Mouse (Mus musculus) retina, postnatal 7 days (tissue): ENCODE results near the gene Hal.

Experiments used
- DNase-seq: peaks from one replicate; pipeline ENCODE4 v3.0.0-alpha.2; 2012; ENCODE audit warnings: low read depth, low spot score

Hal gene

DNA sequence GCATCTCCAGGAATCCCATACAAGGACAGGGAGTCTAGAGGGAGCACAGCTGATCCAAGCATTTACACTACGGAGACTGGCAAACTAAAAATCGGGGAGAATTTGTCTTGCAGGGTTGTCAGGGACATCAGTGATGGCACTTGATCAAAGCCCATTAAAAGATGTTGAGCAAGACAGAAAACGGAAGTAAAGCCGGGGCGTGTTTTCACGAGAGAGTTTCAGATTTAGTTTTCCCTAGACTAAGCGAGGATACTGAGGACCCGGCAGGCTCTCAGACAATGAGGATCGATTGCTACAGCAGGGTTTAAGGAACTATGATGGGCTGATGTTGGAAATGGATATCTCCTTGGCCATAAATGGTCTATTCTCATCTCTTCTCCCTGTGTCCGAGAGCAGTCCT, 78.5 kb downstream of the Hal start:
- no peak for DNase-seq

DNA sequence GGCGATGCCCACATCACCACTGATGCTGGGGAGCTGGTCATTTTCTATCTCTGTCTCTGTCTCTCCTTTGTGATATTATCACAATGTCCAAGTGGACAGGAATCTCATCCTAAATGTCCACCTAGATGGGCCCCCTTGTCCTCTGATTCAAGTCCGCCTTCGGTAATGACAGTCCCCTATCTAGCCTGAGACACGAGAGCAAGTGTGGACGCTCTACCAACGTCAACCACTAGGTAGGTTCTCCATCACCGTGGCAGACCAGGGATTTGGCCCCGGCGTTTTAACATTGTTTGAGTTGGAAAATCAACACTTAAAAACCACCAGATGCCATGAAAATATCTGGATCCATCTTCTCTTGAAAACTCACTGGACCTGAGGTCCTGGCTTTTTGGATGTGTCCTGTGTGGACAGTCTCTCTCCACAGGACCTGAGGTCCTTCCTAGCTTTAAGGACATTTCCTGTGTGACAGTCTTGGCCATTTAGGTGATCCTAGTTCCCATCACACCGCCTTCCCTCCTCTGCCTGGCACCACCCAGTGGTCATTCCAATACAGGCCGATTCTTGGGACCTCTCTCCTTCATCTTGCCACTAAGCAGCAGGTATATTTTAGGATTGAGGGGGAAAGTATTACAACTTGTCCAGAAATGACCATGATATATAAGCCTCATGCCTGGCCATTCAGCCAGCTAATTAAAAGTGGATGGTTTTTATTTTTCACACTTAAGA, 79.4 kb downstream of the Hal start:
- no peak for DNase-seq

DNA sequence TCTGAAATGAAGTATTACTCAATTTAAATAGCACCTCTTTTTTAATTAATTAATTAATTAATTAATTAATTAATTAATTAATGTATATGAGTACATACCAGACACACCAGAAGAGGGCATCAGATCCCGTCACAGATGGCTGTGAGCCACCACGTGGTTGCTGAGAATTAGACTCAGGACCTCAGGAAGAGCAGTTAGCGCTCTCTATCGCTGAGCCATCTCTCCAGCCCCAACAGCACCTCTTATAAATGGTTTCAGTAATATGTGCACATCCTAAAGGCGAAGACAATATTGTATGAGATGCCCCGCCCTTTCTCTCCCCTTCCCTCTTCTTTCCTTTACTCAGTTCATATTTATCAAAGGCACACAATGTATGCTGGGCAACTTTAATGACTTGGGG, 80.1 kb downstream of the Hal start:
- DNase-seq = no peak
